Mouse (Mus musculus): ENCODE data around the gene Irf2.

Irf2 gene

GRCm38 (mm10) chr8:46757613-46758012 is 18.1 kb downstream of the Irf2 start:
- DNase-seq (ENCODE audit: low read depth), result no peak

GRCm38 (mm10) chr8:46758131-46758530 is 18.6 kb downstream of the Irf2 start:
- DNase-seq (ENCODE audit: low read depth), result no peak

- DNase-seq (ENCODE audit: low read depth), result no peak
Measured at GRCm38 (mm10) chr8:46758676-46759075, 19.1 kb downstream of the Irf2 start.

GRCm38 (mm10) chr8:46759562-46759961 is 20.0 kb downstream of the Irf2 start:
- DNase-seq (ENCODE audit: low read depth), result no peak

- DNase-seq (ENCODE audit: low read depth), result no peak
Measured at GRCm38 (mm10) chr8:46760701-46761100, 21.2 kb downstream of the Irf2 start.

GRCm38 (mm10) chr8:46761454-46761853 is 21.9 kb downstream of the Irf2 start:
- peak; percentile 59 for DNase-seq (ENCODE audit: low read depth)

GRCm38 (mm10) chr8:46769408-46770180 is 30.1 kb downstream of the Irf2 start:
- DNase-seq (ENCODE audit: low read depth), result no peak

- no peak for DNase-seq (ENCODE audit: low read depth)
Measured at GRCm38 (mm10) chr8:46770905-46771516, 31.5 kb downstream of the Irf2 start.

GRCm38 (mm10) chr8:46772801-46773200 is 33.3 kb downstream of the Irf2 start:
- no peak for DNase-seq (ENCODE audit: low read depth)

- DNase-seq (ENCODE audit: low read depth), result no peak
Measured at GRCm38 (mm10) chr8:46777760-46778460, 38.4 kb downstream of the Irf2 start.

- peak; percentile 57 for DNase-seq (ENCODE audit: low read depth)
Measured at GRCm38 (mm10) chr8:46781067-46781657, 41.6 kb downstream of the Irf2 start.

- no peak for DNase-seq (ENCODE audit: low read depth)
Measured at GRCm38 (mm10) chr8:46782254-46782653, 42.7 kb downstream of the Irf2 start.

GRCm38 (mm10) chr8:46785070-46785469 is 45.5 kb downstream of the Irf2 start:
- no peak for DNase-seq (ENCODE audit: low read depth)

- no peak for DNase-seq (ENCODE audit: low read depth)
Measured at GRCm38 (mm10) chr8:46785926-46786325, 46.4 kb downstream of the Irf2 start.

- no peak for DNase-seq (ENCODE audit: low read depth)
Measured at GRCm38 (mm10) chr8:46789091-46789881, 49.8 kb downstream of the Irf2 start.

- DNase-seq (ENCODE audit: low read depth), result no peak
Measured at GRCm38 (mm10) chr8:46791664-46792371, 52.3 kb downstream of the Irf2 start.

- no peak for DNase-seq (ENCODE audit: low read depth)
Measured at GRCm38 (mm10) chr8:46792653-46793052, 53.1 kb downstream of the Irf2 start.

- no peak for DNase-seq (ENCODE audit: low read depth)
Measured at GRCm38 (mm10) chr8:46793248-46793647, 53.7 kb downstream of the Irf2 start.

GRCm38 (mm10) chr8:46794317-46794716 is 54.8 kb downstream of the Irf2 start:
- peak; percentile 31 for DNase-seq (ENCODE audit: low read depth)

- DNase-seq (ENCODE audit: low read depth), result no peak
Measured at GRCm38 (mm10) chr8:46799212-46799611, 59.7 kb downstream of the Irf2 start.

- DNase-seq (ENCODE audit: low read depth), result peak; percentile 68
Measured at GRCm38 (mm10) chr8:46799706-46800105, 60.2 kb downstream of the Irf2 start.

Measured in NIH3T3 (cell line).